Mouse (Mus musculus) NIH3T3 (cell line): ENCODE results near the gene Rad51ap2.
A peak's percentile ranks its signal among the peaks of the same experiment; 100 is the strongest.

ENCODE experiments used
- DNase-seq: peaks from one replicate; pipeline ENCODE4 v3.0.0-alpha.2; 2012; ENCODE audit warnings: low read depth

The Rad51ap2 gene

GRCm38 (mm10) chr12:11455549-11456194 is at the start of gene Rad51ap2:
Gene Rad51ap2, plus strand, starts transcription at chr12:11456079.
- DNase-seq: no peak

GRCm38 (mm10) chr12:11407679-11408078 is 48.2 kb upstream of the Rad51ap2 start:
- no peak for DNase-seq

GRCm38 (mm10) chr12:11418112-11418511 is 37.8 kb upstream of the Rad51ap2 start:
- no peak for DNase-seq

- DNase-seq: no peak
Measured at GRCm38 (mm10) chr12:11427396-11427795, 28.5 kb upstream of the Rad51ap2 start.

GRCm38 (mm10) chr12:11433126-11433525 is 22.8 kb upstream of the Rad51ap2 start:
- DNase-seq: no peak

GRCm38 (mm10) chr12:11433716-11434115 is 22.2 kb upstream of the Rad51ap2 start:
- DNase-seq: no peak

- DNase-seq: no peak
Measured at GRCm38 (mm10) chr12:11434446-11434845, 21.4 kb upstream of the Rad51ap2 start.

GRCm38 (mm10) chr12:11435246-11436022 is 20.4 kb upstream of the Rad51ap2 start:
- no peak for DNase-seq

- DNase-seq: no peak
Measured at GRCm38 (mm10) chr12:11436023-11436350, 19.9 kb upstream of the Rad51ap2 start.

- no peak for DNase-seq
Measured at GRCm38 (mm10) chr12:11436497-11437265, 19.2 kb upstream of the Rad51ap2 start, which contains the start of gene Vsnl1. Gene Vsnl1, minus strand, starts transcription at chr12:11436613.

GRCm38 (mm10) chr12:11437266-11437906 is 18.5 kb upstream of the Rad51ap2 start:
- DNase-seq: peak; percentile 15

GRCm38 (mm10) chr12:11437907-11438447 is 17.9 kb upstream of the Rad51ap2 start:
- no peak for DNase-seq

- DNase-seq: no peak
Measured at GRCm38 (mm10) chr12:11454146-11454545, 1.7 kb upstream of the Rad51ap2 start.

- no peak for DNase-seq
Measured at GRCm38 (mm10) chr12:11456213-11456612, 334 bp downstream of the Rad51ap2 start.

GRCm38 (mm10) chr12:11456632-11457031 is 753 bp downstream of the Rad51ap2 start:
- no peak for DNase-seq
